ENCODE assay signal across 30 mouse cellular contexts in genomic region chr7:68930627-68931334, GRCm38 (mm10).
DNase-seq lines count a peak whose midpoint lies in the region; ATAC-seq and TF ChIP-seq lines count a peak whose summit lies in the region.
"Had no signal": no experiment of that assay in that cellular context is flagged by ENCODE, and none has a peak within 500 bp of the region (broad histone marks: within the 10 kb centered on the region; RNA-seq: fewer than 3 reads in every experiment).

No protein-coding gene starts in this region.

- no peak for TF ChIP-seq POLR2A in kidney, adult 2 months (IDR thresholded peaks at IDR 0.05; ENCODE audit: low read depth, low read length)
- no peak for TF ChIP-seq POLR2A in myocyte (IDR thresholded peaks at IDR 0.05; ENCODE audit: insufficient read length, low read depth)

- no peaks in the 10 kb centered on the region for H3K27me3 ChIP-seq in kidney, embryonic 14.5 days (ENCODE audit: control insufficient read depth, insufficient read depth, low read length)
- no peaks in the 10 kb centered on the region for H3K27me3 ChIP-seq in kidney, adult 2 months (replicated peaks; ENCODE audit: control insufficient read depth, insufficient read depth, low read length)
- no peaks in the 10 kb centered on the region for H3K27me3 ChIP-seq in midbrain, embryonic 11.5 days (ENCODE audit: control insufficient read depth, insufficient read depth, low read length)
- no peaks in the 10 kb centered on the region for H3K27me3 ChIP-seq in midbrain, embryonic 14.5 days (ENCODE audit: control insufficient read depth, insufficient read depth, low read length)
- H3K27me3 ChIP-seq in myocyte (ENCODE audit: control insufficient read depth, insufficient read depth, insufficient read length), result no peaks in the 10 kb centered on the region
- H3K27me3 ChIP-seq: embryonic facial prominence, embryonic 12.5 days; forebrain, embryonic 13.5 days; heart, embryonic 12.5 days; hindbrain, embryonic 12.5 days; limb, embryonic 12.5 days; midbrain, embryonic 13.5 days had no signal

- H3K4me1 ChIP-seq in kidney, embryonic 14.5 days (ENCODE audit: control insufficient read depth, insufficient read depth, low read length), result no peaks in the 10 kb centered on the region
- H3K4me1 ChIP-seq in kidney, adult 2 months (ENCODE audit: control insufficient read depth, insufficient read depth, low read length), result no peaks in the 10 kb centered on the region
- no peaks in the 10 kb centered on the region for H3K4me1 ChIP-seq in midbrain, embryonic 11.5 days (ENCODE audit: control insufficient read depth, insufficient read depth, low read length)
- H3K4me1 ChIP-seq in midbrain, embryonic 14.5 days (ENCODE audit: control insufficient read depth, insufficient read depth, low read length), result no peaks in the 10 kb centered on the region
- H3K4me1 ChIP-seq: heart, embryonic 12.5 days; midbrain, embryonic 13.5 days had no signal

- no peak overlapping the region for H3K27ac ChIP-seq in kidney, embryonic 14.5 days (ENCODE audit: low read depth, low read length)
- no peak overlapping the region for H3K27ac ChIP-seq in kidney, adult 2 months (ENCODE audit: insufficient read depth, low read depth, low read length)
- no peak overlapping the region for H3K27ac ChIP-seq in midbrain, embryonic 11.5 days (ENCODE audit: low read depth, low read length)
- no peak overlapping the region for H3K27ac ChIP-seq in midbrain, embryonic 14.5 days (replicated peaks; ENCODE audit: low read depth, low read length)
- H3K27ac ChIP-seq: embryonic facial prominence, embryonic 12.5 days; forebrain, embryonic 13.5 days; hindbrain, embryonic 12.5 days; limb, embryonic 12.5 days; midbrain, embryonic 13.5 days had no signal

- H3K4me3 ChIP-seq in kidney, embryonic 14.5 days (ENCODE audit: low read length), result no peak overlapping the region
- no peak overlapping the region for H3K4me3 ChIP-seq in kidney, adult 2 months (ENCODE audit: insufficient read depth, low read depth, low read length)
- H3K4me3 ChIP-seq in midbrain, embryonic 11.5 days (ENCODE audit: low read depth, low read length), result no peak overlapping the region
- no peak overlapping the region for H3K4me3 ChIP-seq in midbrain, embryonic 14.5 days (replicated peaks; ENCODE audit: low read depth, low read length)
- H3K4me3 ChIP-seq in myocyte, result no peak overlapping the region
- H3K4me3 ChIP-seq: embryonic facial prominence, embryonic 12.5 days; erythroblast, embryonic 14.5 days; forebrain, embryonic 13.5 days; heart, embryonic 12.5 days; hindbrain, embryonic 12.5 days; limb, embryonic 12.5 days; midbrain, embryonic 13.5 days had no signal

- no peaks in the 10 kb centered on the region for H3K9me3 ChIP-seq in kidney, embryonic 14.5 days (ENCODE audit: control insufficient read depth, low read length)
- no peaks in the 10 kb centered on the region for H3K9me3 ChIP-seq in midbrain, embryonic 11.5 days (ENCODE audit: control insufficient read depth, low read length)
- H3K9me3 ChIP-seq in midbrain, embryonic 14.5 days (ENCODE audit: control insufficient read depth, low read length), result no peaks in the 10 kb centered on the region
- H3K9me3 ChIP-seq: embryonic facial prominence, embryonic 12.5 days; forebrain, embryonic 13.5 days; heart, embryonic 12.5 days; hindbrain, embryonic 12.5 days; limb, embryonic 12.5 days; midbrain, embryonic 13.5 days had no signal

- H3K9ac ChIP-seq in kidney, embryonic 14.5 days (ENCODE audit: low read depth, low read length), result no peak overlapping the region
- no peak overlapping the region for H3K9ac ChIP-seq in midbrain, embryonic 11.5 days (ENCODE audit: low read length)
- no peak overlapping the region for H3K9ac ChIP-seq in midbrain, embryonic 14.5 days (replicated peaks; ENCODE audit: low read length)
- H3K9ac ChIP-seq: embryonic facial prominence, embryonic 12.5 days; forebrain, embryonic 13.5 days; heart, embryonic 12.5 days; hindbrain, embryonic 12.5 days; limb, embryonic 12.5 days; liver, postnatal 0 days; midbrain, embryonic 13.5 days had no signal

- peak; percentile 95 for ATAC-seq in kidney, embryonic 14.5 days (ENCODE audit: low FRiP score, low TSS enrichment)
- ATAC-seq in midbrain, embryonic 11.5 days (ENCODE audit: low FRiP score), result no peak
- no peak for ATAC-seq in midbrain, embryonic 14.5 days (ENCODE audit: low FRiP score, low TSS enrichment)
- ATAC-seq: inflammation-experienced regulatory T-cells, adult 6 months; liver, postnatal 0 days; midbrain, embryonic 13.5 days had no signal

- TF ChIP-seq CTCF in kidney, adult 2 months (conservative IDR thresholded peaks at IDR 0.05; ENCODE audit: insufficient read depth, insufficient read length, low read depth, low read length), result no peak

- no peak overlapping the region for H3ac ChIP-seq in myocyte (ENCODE audit: control insufficient read depth, insufficient read length)

- peak; percentile 35 for DNase-seq in embryo, embryonic 10 days (ENCODE audit: low spot score)
- no peak for DNase-seq in embryo, embryonic 9.5 days (ENCODE audit: extremely low spot score)
- no peak for DNase-seq in kidney, adult 2 months
- DNase-seq in midbrain, embryonic 11.5 days (ENCODE audit: low spot score, missing footprints), result peak; percentile 72
- no peak for DNase-seq in midbrain, embryonic 14.5 days
- no peak for DNase-seq in retina, postnatal 1 day
- DNase-seq: adrenal gland, postnatal 10 days; cerebellum, adult 2 months; cerebellum, postnatal 25 days; gastrocnemius, postnatal 14 days; heart, adult 18-20 months; heart, postnatal 10 days; kidney, postnatal 10 days; layer of hippocampus, postnatal 36 days; liver, postnatal 0 days; lung, postnatal 10 days; right cerebral cortex, postnatal 25 days; spleen, adult 18-20 months; thymus, postnatal 14 days had no signal

- no peak overlapping the region for H3K4me2 ChIP-seq in kidney, embryonic 14.5 days (replicated peaks; ENCODE audit: low read depth, low read length)
- H3K4me2 ChIP-seq in midbrain, embryonic 11.5 days, result no peak overlapping the region
- H3K4me2 ChIP-seq in midbrain, embryonic 14.5 days (ENCODE audit: low read length), result no peak overlapping the region
- peak overlapping the region; percentile 24 for H3K4me2 ChIP-seq in myocyte (ENCODE audit: low read depth)
- H3K4me2 ChIP-seq: embryonic facial prominence, embryonic 12.5 days; forebrain, embryonic 13.5 days; heart, embryonic 12.5 days; hindbrain, embryonic 12.5 days; limb, embryonic 12.5 days; liver, embryonic 11.5 days; midbrain, embryonic 13.5 days had no signal

- no peaks in the 10 kb centered on the region for H3K79me2 ChIP-seq in myocyte (ENCODE audit: control insufficient read depth, insufficient read depth)

- 22% methylated on average over 14 of the region's 14 CpGs for WGBS in kidney, embryonic 14.5 days
- 35% methylated on average over 14 of the region's 14 CpGs for WGBS in kidney, adult 2 months
- WGBS in midbrain, embryonic 11.5 days, result 77% methylated on average over 14 of the region's 14 CpGs
- WGBS in midbrain, embryonic 14.5 days, result 78% methylated on average over 14 of the region's 14 CpGs

- H3K36me3 ChIP-seq in kidney, embryonic 14.5 days (ENCODE audit: control insufficient read depth, insufficient read depth, low read length), result no peaks in the 10 kb centered on the region
- H3K36me3 ChIP-seq in kidney, adult 2 months (ENCODE audit: control insufficient read depth, insufficient read depth, low read length), result no peaks in the 10 kb centered on the region
- H3K36me3 ChIP-seq in midbrain, embryonic 11.5 days (ENCODE audit: control insufficient read depth, insufficient read depth, low read length), result no peaks in the 10 kb centered on the region
- no peaks in the 10 kb centered on the region for H3K36me3 ChIP-seq in midbrain, embryonic 14.5 days (ENCODE audit: control insufficient read depth, insufficient read depth, low read length)
- no peaks in the 10 kb centered on the region for H3K36me3 ChIP-seq in myocyte (ENCODE audit: control insufficient read depth, insufficient read depth)
- H3K36me3 ChIP-seq: embryonic facial prominence, embryonic 12.5 days; heart, embryonic 12.5 days; hindbrain, embryonic 12.5 days; limb, embryonic 12.5 days; midbrain, embryonic 13.5 days had no signal

TF ChIP-seq in myocyte, 11 proteins besides CTCF, POLR2A, EP300 and RAD21:
- TF ChIP-seq REST (IDR thresholded peaks at IDR 0.05; ENCODE audit: insufficient read depth, insufficient read length) (no peak), USF1 (IDR thresholded peaks at IDR 0.05; ENCODE audit: low read depth) (peak; percentile 46), MYOD1 (IDR thresholded peaks at IDR 0.05; ENCODE audit: control insufficient read depth in 1 of 3, insufficient read length in 2 of 3, low read depth in 2 of 3) (peak in 1 of 3 experiments; percentile 16)

Comparison
In these comparisons a context has a peak if more than half of its experiments do, and no peak if none do; other contexts are left out.
1. DNase-seq: peak in embryo, embryonic 10 days (single experiment) and midbrain, embryonic 11.5 days (single experiment); none in embryo, embryonic 9.5 days (single experiment), kidney, adult 2 months (single experiment), midbrain, embryonic 14.5 days (single experiment) and retina, postnatal 1 day (single experiment).